Comparison of ENCODE assay signal across 22 mouse cellular contexts in genomic region chr1:37846878-37847277, GRCm38 (mm10). TPM values are rescaled to one million over a fixed set of nuclear protein-coding genes. Genes with fewer than 3 reads are reported as not detected.
A peak's percentile ranks its signal among the peaks of the same experiment; 100 is the strongest.
DNase-seq lines count a peak whose midpoint lies in the region; ATAC-seq lines count a peak whose summit lies in the region.
"Had no signal": no experiment of that assay in that cellular context is flagged by ENCODE, and none has a peak within 500 bp of the region (broad histone marks: within the 10 kb centered on the region; RNA-seq: fewer than 3 reads in every experiment).

No protein-coding gene starts in this region.

- peak; percentile 24 for DNase-seq in kidney, adult 9 months
- no peak for DNase-seq in kidney, postnatal 4 days
- no peak for DNase-seq in right cerebral cortex, postnatal 10 days (ENCODE audit: low spot score in 2 of 2)
- no peak for DNase-seq in lung, postnatal 25 days (ENCODE audit: low spot score)
- DNase-seq: adrenal gland, adult 2 months; adrenal gland, postnatal 10 days; adrenal gland, postnatal 25 days; cerebellum, adult 11 months; cerebellum, adult 18-20 months; cerebellum, adult 8-10 months; cerebellum, adult 9-11 months; cerebellum, postnatal 14 days; cerebellum, postnatal 36 days; embryo, embryonic 11 days had no signal

- H3K9me3 ChIP-seq in intestine, embryonic 15.5 days: no peaks in the 10 kb centered on the region
- no peaks in the 10 kb centered on the region for H3K9me3 ChIP-seq in intestine, embryonic 16.5 days (ENCODE audit: control insufficient read depth, low read length)
- H3K9me3 ChIP-seq: embryonic facial prominence, embryonic 13.5 days; embryonic facial prominence, embryonic 15.5 days; forebrain, embryonic 10.5 days; forebrain, embryonic 12.5 days had no signal

- H3K27me3 ChIP-seq in intestine, embryonic 15.5 days (replicated peaks): no peaks in the 10 kb centered on the region
- H3K27me3 ChIP-seq in intestine, embryonic 16.5 days (replicated peaks; ENCODE audit: control insufficient read depth, insufficient read depth, low read length): no peaks in the 10 kb centered on the region
- H3K27me3 ChIP-seq: embryonic facial prominence, embryonic 13.5 days; embryonic facial prominence, embryonic 15.5 days; forebrain, embryonic 12.5 days had no signal

- 69% methylated on average over 8 of the region's 8 CpGs for WGBS in intestine, embryonic 15.5 days
- 71% methylated on average over 8 of the region's 8 CpGs for WGBS in intestine, embryonic 16.5 days

- no peaks in the 10 kb centered on the region for H3K4me1 ChIP-seq in intestine, embryonic 15.5 days (replicated peaks)
- no peaks in the 10 kb centered on the region for H3K4me1 ChIP-seq in intestine, embryonic 16.5 days (ENCODE audit: control insufficient read depth, insufficient read depth, low read length)
- H3K4me1 ChIP-seq: embryonic facial prominence, embryonic 13.5 days; embryonic facial prominence, embryonic 15.5 days; forebrain, embryonic 10.5 days; forebrain, embryonic 12.5 days had no signal

- H3K4me3 ChIP-seq in intestine, embryonic 15.5 days (replicated peaks): no peak overlapping the region
- no peak overlapping the region for H3K4me3 ChIP-seq in intestine, embryonic 16.5 days (ENCODE audit: low read length)
- H3K4me3 ChIP-seq: embryonic facial prominence, embryonic 13.5 days; embryonic facial prominence, embryonic 15.5 days; erythroblast, embryonic 14.5 days; forebrain, embryonic 10.5 days; forebrain, embryonic 12.5 days had no signal

- H3K4me2 ChIP-seq in intestine, embryonic 15.5 days (replicated peaks): no peak overlapping the region
- no peak overlapping the region for H3K4me2 ChIP-seq in intestine, embryonic 16.5 days (ENCODE audit: low read depth, low read length)
- H3K4me2 ChIP-seq: embryonic facial prominence, embryonic 13.5 days; embryonic facial prominence, embryonic 15.5 days; forebrain, embryonic 12.5 days had no signal

- no peak overlapping the region for H3K27ac ChIP-seq in intestine, embryonic 15.5 days
- no peak overlapping the region; the same call in 1 of the 2 replicates for H3K27ac ChIP-seq in intestine, embryonic 16.5 days (ENCODE audit: low read length)
- H3K27ac ChIP-seq: embryonic facial prominence, embryonic 13.5 days; embryonic facial prominence, embryonic 15.5 days; forebrain, embryonic 10.5 days; forebrain, embryonic 12.5 days had no signal

- H3K36me3 ChIP-seq in intestine, embryonic 15.5 days: no peaks in the 10 kb centered on the region
- no peaks in the 10 kb centered on the region for H3K36me3 ChIP-seq in intestine, embryonic 16.5 days (ENCODE audit: control insufficient read depth, insufficient read depth, low read length)
- H3K36me3 ChIP-seq: embryonic facial prominence, embryonic 13.5 days; embryonic facial prominence, embryonic 15.5 days; forebrain, embryonic 10.5 days; forebrain, embryonic 12.5 days had no signal

- no peak overlapping the region for H3K9ac ChIP-seq in intestine, embryonic 15.5 days
- no peak overlapping the region for H3K9ac ChIP-seq in intestine, embryonic 16.5 days (ENCODE audit: low read depth, low read length)
- H3K9ac ChIP-seq: embryonic facial prominence, embryonic 13.5 days; embryonic facial prominence, embryonic 15.5 days; forebrain, embryonic 12.5 days had no signal

- ATAC-seq in intestine, embryonic 15.5 days: peak; percentile 84
- peak; percentile 81 for ATAC-seq in intestine, embryonic 16.5 days
- ATAC-seq: forebrain, embryonic 14.5 days had no signal

RNA-seq across cellular contexts. Expression of gene Tsga10, which starts 19.4 kb away (rescaled TPM):
- 4.5 and 4.7 TPM in 2 replicates for polyA plus RNA-seq in intestine, embryonic 15.5 days (2015; fragmentation: Nextera tagmentation; extraction: Ambion mirVana)
- polyA plus RNA-seq in intestine, embryonic 16.5 days (2015; fragmentation: Nextera tagmentation; extraction: Ambion mirVana): 4.0 TPM in 2 replicates

RNA-seq across cellular contexts. Expression of gene Lipt1, which starts 24.7 kb away (rescaled TPM):
- 9.0 and 11.4 TPM in 2 replicates for polyA plus RNA-seq in intestine, embryonic 15.5 days (2015; fragmentation: Nextera tagmentation; extraction: Ambion mirVana)
- polyA plus RNA-seq in intestine, embryonic 16.5 days (2015; fragmentation: Nextera tagmentation; extraction: Ambion mirVana): 8.4 and 9.2 TPM in 2 replicates
- polyA plus RNA-seq: erythroblast, embryonic 14.5 days had no signal

RNA-seq across cellular contexts. Expression of gene Mitd1, which starts 43.3 kb away (rescaled TPM):
- 29.7 and 29.8 TPM in 2 replicates for polyA plus RNA-seq in intestine, embryonic 15.5 days (2015; fragmentation: Nextera tagmentation; extraction: Ambion mirVana)
- polyA plus RNA-seq in intestine, embryonic 16.5 days (2015; fragmentation: Nextera tagmentation; extraction: Ambion mirVana): 28.8 and 29.0 TPM in 2 replicates

RNA-seq across cellular contexts. Expression of gene Mrpl30, which starts 43.4 kb away (rescaled TPM):
- polyA plus RNA-seq in intestine, embryonic 15.5 days (2015; fragmentation: Nextera tagmentation; extraction: Ambion mirVana): 255 and 258 TPM in 2 replicates
- 252 and 267 TPM in 2 replicates for polyA plus RNA-seq in intestine, embryonic 16.5 days (2015; fragmentation: Nextera tagmentation; extraction: Ambion mirVana)
